In the genomic region with DNA sequence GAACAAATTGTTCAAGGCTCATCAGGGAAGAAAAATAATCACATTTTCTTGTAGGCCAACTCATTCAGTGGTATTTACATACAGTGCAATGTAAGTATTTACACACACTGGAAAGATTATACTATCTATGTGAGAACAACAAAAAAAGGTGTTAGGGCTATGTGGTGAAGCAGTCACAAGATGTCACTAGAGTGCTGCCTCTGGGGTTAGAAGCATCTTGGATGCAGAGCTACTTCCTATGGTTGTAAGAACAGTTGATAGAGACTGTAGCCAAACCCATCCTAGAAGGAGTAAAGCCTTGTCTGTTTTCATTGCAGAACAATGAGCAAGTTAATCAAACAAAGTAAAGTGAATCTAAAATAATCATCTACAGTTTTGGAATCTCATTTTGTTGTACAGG, we compare ENCODE assay signal across 8 mouse cellular contexts. TPM values are rescaled to one million over a fixed set of nuclear protein-coding genes. Genes with fewer than 3 reads are reported as not detected.
A peak's percentile ranks its signal among the peaks of the same experiment; 100 is the strongest.
DNase-seq lines count a peak whose midpoint lies in the region; ATAC-seq lines count a peak whose summit lies in the region.

No protein-coding gene starts in this region.

- no peak overlapping the region for H3K27ac ChIP-seq in kidney, embryonic 14.5 days (ENCODE audit: low read depth, low read length)
- no peak overlapping the region for H3K27ac ChIP-seq in hindbrain, embryonic 16.5 days (ENCODE audit: low read depth, low read length)

- H3K4me1 ChIP-seq in kidney, embryonic 14.5 days (ENCODE audit: control insufficient read depth, insufficient read depth, low read length) = no peaks in the 10 kb centered on the region
- no peaks in the 10 kb centered on the region for H3K4me1 ChIP-seq in hindbrain, embryonic 16.5 days (ENCODE audit: control insufficient read depth, insufficient read depth, low read depth, low read length)

- no peak for ATAC-seq in kidney, embryonic 14.5 days (ENCODE audit: low FRiP score, low TSS enrichment)
- ATAC-seq in hindbrain, embryonic 16.5 days = peak; percentile 93
- ATAC-seq in megakaryocyte, adult 5-6 weeks (ENCODE audit: poor library complexity, severe bottlenecking) = peak; percentile 63; the same call in 1 of the 2 replicates

- DNase-seq in kidney, adult 18-20 months = peak; percentile 15
- peak; percentile 38 for DNase-seq in ES-CJ7 (ENCODE audit: low read depth, low spot score)
- DNase-seq in cerebellum, postnatal 14 days = peak; percentile 68 to 73
- DNase-seq in telencephalon, adult 2 months (ENCODE audit: low read depth, low spot score) = peak; percentile 28
- no peak for DNase-seq in adrenal gland, postnatal 4 days (ENCODE audit: low spot score in 2 of 2)

- H3K36me3 ChIP-seq in kidney, embryonic 14.5 days (ENCODE audit: control insufficient read depth, insufficient read depth, low read length) = no peaks in the 10 kb centered on the region
- H3K36me3 ChIP-seq in hindbrain, embryonic 16.5 days (ENCODE audit: control insufficient read depth, insufficient read depth, low read length) = no peaks in the 10 kb centered on the region; the same call in 1 of the 2 replicates

- H3K27me3 ChIP-seq in kidney, embryonic 14.5 days (ENCODE audit: control insufficient read depth, insufficient read depth, low read length) = no peaks in the 10 kb centered on the region
- H3K27me3 ChIP-seq in hindbrain, embryonic 16.5 days (replicated peaks; ENCODE audit: control insufficient read depth, insufficient read depth, low read length) = no peaks in the 10 kb centered on the region

- H3K4me2 ChIP-seq in kidney, embryonic 14.5 days (replicated peaks; ENCODE audit: low read depth, low read length) = no peak overlapping the region
- no peak overlapping the region for H3K4me2 ChIP-seq in hindbrain, embryonic 16.5 days (ENCODE audit: low read length)

- no peak overlapping the region for H3K9ac ChIP-seq in kidney, embryonic 14.5 days (ENCODE audit: low read depth, low read length)
- H3K9ac ChIP-seq in hindbrain, embryonic 16.5 days (ENCODE audit: low read depth, low read length) = no peak overlapping the region

- no peaks in the 10 kb centered on the region for H3K9me3 ChIP-seq in kidney, embryonic 14.5 days (ENCODE audit: control insufficient read depth, low read length)
- no peaks in the 10 kb centered on the region for H3K9me3 ChIP-seq in hindbrain, embryonic 16.5 days (ENCODE audit: control insufficient read depth, low read length)

- H3K4me3 ChIP-seq in kidney, embryonic 14.5 days (ENCODE audit: low read length) = no peak overlapping the region
- no peak overlapping the region for H3K4me3 ChIP-seq in hindbrain, embryonic 16.5 days (ENCODE audit: low read length)

RNA-seq across cellular contexts. Expression of gene Mcm9, which starts 11.3 kb away (rescaled TPM):
- 9.4 and 18.8 TPM in 2 replicates for polyA plus RNA-seq in kidney, embryonic 14.5 days (2014; fragmentation: Nextera tagmentation; extraction: Ambion mirVana)
- polyA plus RNA-seq in hindbrain, embryonic 16.5 days (2015; fragmentation: Nextera tagmentation; extraction: Ambion mirVana) = 5.9 and 6.0 TPM in 2 replicates
- 17.7 and 20.0 TPM in 2 replicates for total RNA-seq in megakaryocyte, adult 5-6 weeks (2015)
- 15.4 and 16.5 TPM in 2 replicates for total RNA-seq in megakaryocyte, adult 5-6 weeks (2017)
- 10 to 100 TPM; 20.1 to 21.0 TPM for total RNA-seq in adrenal gland, postnatal 4 days (2021)

RNA-seq across cellular contexts. Expression of gene Asf1a, which starts 45.0 kb away (rescaled TPM):
- polyA plus RNA-seq in kidney, embryonic 14.5 days (2014; fragmentation: Nextera tagmentation; extraction: Ambion mirVana) = 155 and 171 TPM in 2 replicates
- polyA plus RNA-seq in hindbrain, embryonic 16.5 days (2015; fragmentation: Nextera tagmentation; extraction: Ambion mirVana) = 53.1 and 56.0 TPM in 2 replicates
- total RNA-seq in megakaryocyte, adult 5-6 weeks (2015) = 50.3 and 58.2 TPM in 2 replicates
- total RNA-seq in megakaryocyte, adult 5-6 weeks (2017) = 25.2 and 35.4 TPM in 2 replicates
- total RNA-seq in adrenal gland, postnatal 4 days (2021) = 10 to 100 TPM; 51.8 to 54.6 TPM

Comparison
In these comparisons a context has a peak if more than half of its experiments do, and no peak if none do; other contexts are left out.
1. DNase-seq: peak in kidney, adult 18-20 months (single experiment), ES-CJ7 (single experiment), cerebellum, postnatal 14 days (2 of 2) and telencephalon, adult 2 months (single experiment); none in adrenal gland, postnatal 4 days (0 of 2).